Mouse (Mus musculus): Measurements from ENCODE around the gene Pih1d2. TPM values are rescaled to one million over a fixed set of nuclear protein-coding genes. Genes with fewer than 3 reads are reported as not detected.

The Pih1d2 gene
- polyA plus RNA-seq, 1 experiment from 2014 or later, result 16.6 TPM

GRCm38 (mm10) chr9:50634270-50634669, 17.1 kb downstream of the Pih1d2 start:
- ATAC-seq (no peak), DNase-seq (ENCODE audit: low spot score) (no peak)
- TF ChIP-seq CTCF (IDR thresholded peaks at IDR 0.05), result no peak
- no peak for TF ChIP-seq EP300 (IDR thresholded peaks at IDR 0.05)
- no peak overlapping the region for H3K9ac ChIP-seq (replicated peaks; ENCODE audit: low read depth)
- 91% methylated on average over 11 of the region's 11 CpGs for WGBS
- peaks cover 14% of the 10 kb centered on the region for H3K36me3 ChIP-seq (ENCODE audit: insufficient read depth, low read length)
- no peaks in the 10 kb centered on the region for H3K9me3 ChIP-seq (ENCODE audit: low read length)
- H3K27ac ChIP-seq (ENCODE audit: low read length), result no peak overlapping the region
- no peak overlapping the region for H3K4me2 ChIP-seq (replicated peaks; ENCODE audit: low read depth, low read length)
- H3K4me1 ChIP-seq (ENCODE audit: insufficient read depth, low read depth, low read length), result no peaks in the 10 kb centered on the region
- no peaks in the 10 kb centered on the region for H3K27me3 ChIP-seq (replicated peaks; ENCODE audit: insufficient read depth, low read length)
- no peak overlapping the region for H3K4me3 ChIP-seq (ENCODE audit: low read depth, low read length)

GRCm38 (mm10) chr9:50646826-50647370, 29.8 kb downstream of the Pih1d2 start:
- Histone ChIP-seq H3K27me3 (replicated peaks; ENCODE audit: insufficient read depth, low read length) (no peaks in the 10 kb centered on the region), H3K9ac (replicated peaks; ENCODE audit: low read depth) (no peak overlapping the region), H3K27ac (ENCODE audit: low read length) (no peak overlapping the region), H3K9me3 (ENCODE audit: low read length) (no peaks in the 10 kb centered on the region), H3K4me2 (replicated peaks; ENCODE audit: low read depth, low read length) (no peak overlapping the region), H3K4me3 (ENCODE audit: low read depth, low read length) (no peak overlapping the region), H3K4me1 (ENCODE audit: insufficient read depth, low read depth, low read length) (no peaks in the 10 kb centered on the region), H3K36me3 (ENCODE audit: insufficient read depth, low read length) (peaks cover 54% of the 10 kb centered on the region)
- no peak for TF ChIP-seq CTCF (IDR thresholded peaks at IDR 0.05)
- no peak for DNase-seq (ENCODE audit: low spot score)
- 78% methylated on average over 10 of the region's 10 CpGs for WGBS
- no peak for ATAC-seq

GRCm38 (mm10) chr9:50650503-50650902, 33.4 kb downstream of the Pih1d2 start:
- peaks cover 47% of the 10 kb centered on the region for H3K36me3 ChIP-seq (ENCODE audit: insufficient read depth, low read length)
- H3K4me3 ChIP-seq (ENCODE audit: low read depth, low read length), result no peak overlapping the region
- TF ChIP-seq EP300 (IDR thresholded peaks at IDR 0.05), result no peak
- no peak for TF ChIP-seq CTCF (IDR thresholded peaks at IDR 0.05)
- H3K4me2 ChIP-seq (replicated peaks; ENCODE audit: low read depth, low read length), result no peak overlapping the region
- DNase-seq (ENCODE audit: low spot score), result no peak
- 97% methylated on average over 10 of the region's 10 CpGs for WGBS
- H3K4me1 ChIP-seq (ENCODE audit: insufficient read depth, low read depth, low read length), result no peaks in the 10 kb centered on the region
- no peaks in the 10 kb centered on the region for H3K9me3 ChIP-seq (ENCODE audit: low read length)
- no peak for ATAC-seq
- no peak overlapping the region for H3K9ac ChIP-seq (replicated peaks; ENCODE audit: low read depth)
- no peak overlapping the region for H3K27ac ChIP-seq (ENCODE audit: low read length)
- H3K27me3 ChIP-seq (replicated peaks; ENCODE audit: insufficient read depth, low read length), result no peaks in the 10 kb centered on the region

GRCm38 (mm10) chr9:50658391-50658790, 41.3 kb downstream of the Pih1d2 start:
- WGBS, result 18% methylated on average over 5 of the region's 5 CpGs
- no peak overlapping the region for H3K27ac ChIP-seq (ENCODE audit: low read length)

GRCm38 (mm10) chr9:50658941-50659388, 41.8 kb downstream of the Pih1d2 start:
- peak; percentile 35 for ATAC-seq
- 4% methylated on average over 24 of the region's 28 CpGs for WGBS

More at GRCm38 (mm10) chr9:50658391-50658790, 41.3 kb downstream of the Pih1d2 start:
- DNase-seq (ENCODE audit: low spot score) (no peak), ATAC-seq (no peak)
- Histone ChIP-seq H3K9me3 (ENCODE audit: low read length) (no peaks in the 10 kb centered on the region), H3K36me3 (ENCODE audit: insufficient read depth, low read length) (no peaks in the 10 kb centered on the region), H3K9ac (replicated peaks; ENCODE audit: low read depth) (0 out of 2 replicates have a peak overlapping the region, but pooled peaks have one; percentile 68), H3K4me1 (ENCODE audit: insufficient read depth, low read depth, low read length) (no peaks in the 10 kb centered on the region), H3K4me2 (replicated peaks; ENCODE audit: low read depth, low read length) (peak overlapping the region; percentile 87), H3K4me3 (ENCODE audit: low read depth, low read length) (peak overlapping the region; percentile 91), H3K27me3 (replicated peaks; ENCODE audit: insufficient read depth, low read length) (no peaks in the 10 kb centered on the region)
- no peak for TF ChIP-seq EP300 (IDR thresholded peaks at IDR 0.05)
- TF ChIP-seq CTCF (IDR thresholded peaks at IDR 0.05), result no peak

GRCm38 (mm10) chr9:50659392-50660217, 42.5 kb downstream of the Pih1d2 start, which contains the start of gene Dlat:
Dlat (minus strand) TSS chr9:50659780.
- under 1% methylated on average over 59 of the region's 63 CpGs for WGBS

More at GRCm38 (mm10) chr9:50658941-50659388, 41.8 kb downstream of the Pih1d2 start:
- Histone ChIP-seq H3K4me1 (ENCODE audit: insufficient read depth, low read depth, low read length) (no peaks in the 10 kb centered on the region), H3K36me3 (ENCODE audit: insufficient read depth, low read length) (no peaks in the 10 kb centered on the region), H3K4me3 (ENCODE audit: low read depth, low read length) (peak overlapping the region; percentile 91), H3K27ac (ENCODE audit: low read length) (peak overlapping the region; percentile 82), H3K9me3 (ENCODE audit: low read length) (no peaks in the 10 kb centered on the region), H3K9ac (replicated peaks; ENCODE audit: low read depth) (peak overlapping the region; percentile 68), H3K4me2 (replicated peaks; ENCODE audit: low read depth, low read length) (peak overlapping the region; percentile 87), H3K27me3 (replicated peaks; ENCODE audit: insufficient read depth, low read length) (no peaks in the 10 kb centered on the region)
- DNase-seq (ENCODE audit: low spot score), result peak; percentile 27
- TF ChIP-seq EP300 (IDR thresholded peaks at IDR 0.05), result no peak
- TF ChIP-seq CTCF (IDR thresholded peaks at IDR 0.05), result no peak

More at GRCm38 (mm10) chr9:50659392-50660217, 42.5 kb downstream of the Pih1d2 start, which contains the start of gene Dlat:
- H3K27ac ChIP-seq (ENCODE audit: low read length), result peak within 1 kb of the TSS; percentile 82
- H3K4me1 ChIP-seq (ENCODE audit: insufficient read depth, low read depth, low read length), result no peaks in the 10 kb centered on the region
- peak within 1 kb of the TSS; percentile 91 for H3K4me3 ChIP-seq (ENCODE audit: low read depth, low read length)
- H3K9ac ChIP-seq (replicated peaks; ENCODE audit: low read depth), result peak within 1 kb of the TSS; percentile 68
- no peaks in the 10 kb centered on the region for H3K9me3 ChIP-seq (ENCODE audit: low read length)
- no peaks in the 10 kb centered on the region for H3K27me3 ChIP-seq (replicated peaks; ENCODE audit: insufficient read depth, low read length)
- ATAC-seq, result peak; percentile 95
- peak within 1 kb of the TSS; percentile 87 for H3K4me2 ChIP-seq (replicated peaks; ENCODE audit: low read depth, low read length)
- H3K36me3 ChIP-seq (ENCODE audit: insufficient read depth, low read length), result no peaks in the 10 kb centered on the region
- peak; percentile 93 for DNase-seq (ENCODE audit: low spot score)
- TF ChIP-seq CTCF (IDR thresholded peaks at IDR 0.05), result peak; percentile 1; the same call in 1 of the 2 replicates
- no peak for TF ChIP-seq EP300 (IDR thresholded peaks at IDR 0.05)

Measured in lung, postnatal 0 days (tissue).